Mouse (Mus musculus) forebrain, embryonic 12.5 days (tissue): ENCODE measurements around the gene Cnot3. TPM values are rescaled to one million over a fixed set of nuclear protein-coding genes. Genes with fewer than 3 reads are reported as not detected.
"Not testable (repeated sequence)": the region's sequence is repeated elsewhere in the genome, so short reads cannot be mapped to it uniquely, and the experiment has no call there.

Source experiments
- ATAC-seq: fragments of 200-750 bp; cut with Nextera tagmentation; 2 replicates; pipeline ENCODE4 v1.8.0; 2017; ENCODE audit warnings: moderate TSS enrichment; ENCODE audit not compliant: low FRiP score
- H3K27ac ChIP-seq: fragments of 300-500 bp; sonication (generic); 2 replicates; pipeline ENCODE4 v1.5.1; 2016; ENCODE audit warnings: mild to moderate bottlenecking
- H3K27me3 ChIP-seq: fragments of 300-500 bp; sonication (generic); 2 replicates; pipeline ENCODE4 v1.6.1; 2016; ENCODE audit warnings: mild to moderate bottlenecking
- H3K36me3 ChIP-seq: fragments of 300-500 bp; sonication (generic); replicated peaks from 2 replicates; pipeline ENCODE4 v1.6.1; 2016; ENCODE audit warnings: mild to moderate bottlenecking
- H3K4me1 ChIP-seq: fragments of 300-500 bp; sonication (generic); 2 replicates; pipeline ENCODE4 v1.6.1; 2016
- H3K4me2 ChIP-seq: fragments of 300-500 bp; sonication (generic); 2 replicates; pipeline ENCODE4 v1.6.1; 2016; ENCODE audit warnings: mild to moderate bottlenecking, moderate library complexity
- H3K4me3 ChIP-seq: fragments of 300-500 bp; sonication (generic); replicated peaks from 2 replicates; pipeline ENCODE4 v1.5.1; 2016; ENCODE audit warnings: mild to moderate bottlenecking
- H3K9ac ChIP-seq: fragments of 300-500 bp; sonication (generic); 2 replicates; pipeline ENCODE4 v1.6.1; 2016; ENCODE audit warnings: mild to moderate bottlenecking
- H3K9me3 ChIP-seq: fragments of 300-500 bp; sonication (generic); 2 replicates; pipeline ENCODE4 v1.6.1; 2016
- WGBS: fragments of 180-500 bp; shearing (Covaris S2); methylation state at CpG from one replicate; pipeline ENCODE4 v1.1.7; 2016; 5-methylcytosine and 5-hydroxymethylcytosine counted together
- polyA plus RNA-seq: library from polyadenylated mRNA; unstranded; fragments of >200 nt; fragmentation: Nextera tagmentation; extraction: Ambion mirVana; gene quantifications from 2 replicates; pipeline ENCODE4 v1.2.1, GENCODE M21; 2016

The Cnot3 gene
- polyA plus RNA-seq, 1 experiment from 2014 or later = 62.6 TPM

DNA sequence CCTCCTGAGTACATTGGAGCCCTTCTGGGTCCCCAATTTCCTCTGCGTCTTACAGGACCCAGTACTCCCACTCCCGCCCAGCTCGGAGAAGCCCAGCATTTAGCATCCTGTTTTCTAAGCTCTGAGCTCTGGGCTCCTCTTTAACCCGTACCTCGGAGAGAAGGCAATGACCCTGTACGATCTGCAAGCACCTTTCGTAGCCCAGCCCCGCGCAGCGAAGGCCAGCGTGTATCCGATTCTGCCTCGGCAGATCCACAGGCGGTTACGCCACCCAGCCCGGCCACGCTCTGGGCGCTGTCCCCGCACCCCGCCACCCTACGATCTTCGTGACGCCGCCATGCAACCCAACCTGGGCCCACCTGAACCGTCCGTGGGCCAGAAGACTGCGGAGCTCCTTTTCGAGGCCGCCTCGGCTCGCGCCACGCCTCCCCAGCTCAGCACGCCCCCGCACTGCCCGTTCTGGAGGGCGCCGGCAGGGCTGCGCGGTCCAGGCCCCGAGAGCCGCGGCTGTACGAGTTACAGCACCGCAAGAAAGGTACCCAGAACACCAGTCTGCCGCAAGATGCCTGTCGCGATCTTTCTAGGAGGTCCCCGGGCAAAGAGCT lies 47.4 kb downstream of the Cnot3 start, which contains the start of gene Tsen34:
Gene Tsen34, plus strand, starts transcription at position 482 of the 605 bp plus-strand sequence.
- H3K36me3 ChIP-seq = peaks cover 14% of the 10 kb centered on the region
- peak within 1 kb of the TSS; percentile 95 for H3K27ac ChIP-seq
- WGBS = under 1% methylated on average over 49 of the region's 49 CpGs
- peak within 1 kb of the TSS; percentile 86 for H3K9ac ChIP-seq
- peaks cover 26% of the 10 kb centered on the region for H3K4me1 ChIP-seq
- no peaks in the 10 kb centered on the region for H3K27me3 ChIP-seq
- H3K4me2 ChIP-seq = peak within 1 kb of the TSS; percentile 74
- no peak; the same call in 1 of the 2 replicates for ATAC-seq
- H3K4me3 ChIP-seq = peak within 1 kb of the TSS; percentile 59
- no peaks in the 10 kb centered on the region for H3K9me3 ChIP-seq

GRCm38 (mm10) chr7:3692987-3693808 lies 48.1 kb downstream of the Cnot3 start, which contains the start of gene Mboat7:
Gene Mboat7 (minus strand): TSS chr7:3693523.
- peak; percentile 87 for ATAC-seq
- Histone ChIP-seq H3K27me3 (no peaks in the 10 kb centered on the region), H3K36me3 (peaks cover 19% of the 10 kb centered on the region), H3K9me3 (no peaks in the 10 kb centered on the region), H3K4me3 (peak within 1 kb of the TSS; percentile 59), H3K4me1 (peaks cover 26% of the 10 kb centered on the region), H3K9ac (peak within 1 kb of the TSS; percentile 86), H3K4me2 (peak within 1 kb of the TSS; percentile 74), H3K27ac (peak within 1 kb of the TSS; percentile 95)
- WGBS = under 1% methylated on average over 55 of the region's 55 CpGs

DNA sequence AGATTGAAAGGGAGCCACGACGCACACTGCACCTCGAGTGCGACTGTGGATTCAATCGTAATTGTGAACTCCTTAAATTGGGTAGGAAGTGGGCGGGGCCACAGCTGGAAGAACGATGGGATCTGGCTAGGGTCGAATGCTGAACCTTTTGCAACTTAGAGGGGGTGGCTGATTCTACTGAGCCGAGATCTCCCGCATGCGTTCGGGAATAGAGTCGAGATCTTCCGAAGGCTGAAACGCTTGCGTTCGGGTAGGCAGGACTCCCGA lies 48.7 kb downstream of the Cnot3 start:
- Histone ChIP-seq H3K4me2 (peak overlapping the region; percentile 74), H3K9ac (peak overlapping the region; percentile 86), H3K4me1 (peaks cover 26% of the 10 kb centered on the region), H3K36me3 (peaks cover 24% of the 10 kb centered on the region), H3K4me3 (peak overlapping the region; percentile 59), H3K9me3 (no peaks in the 10 kb centered on the region), H3K27ac (peak overlapping the region; percentile 95), H3K27me3 (no peaks in the 10 kb centered on the region)
- ATAC-seq = no peak; the same call in 1 of the 2 replicates
- under 1% methylated on average over 18 of the region's 18 CpGs for WGBS

- peaks cover 26% of the 10 kb centered on the region for H3K4me1 ChIP-seq
- peak overlapping the region; percentile 86 for H3K9ac ChIP-seq
- no peaks in the 10 kb centered on the region for H3K27me3 ChIP-seq
- peaks cover 30% of the 10 kb centered on the region for H3K36me3 ChIP-seq
- H3K27ac ChIP-seq = peak overlapping the region; percentile 95
- WGBS = under 1% methylated on average over 54 of the region's 55 CpGs
- peak overlapping the region; percentile 59 for H3K4me3 ChIP-seq
- ATAC-seq = peak; percentile 61
- no peaks in the 10 kb centered on the region for H3K9me3 ChIP-seq
- H3K4me2 ChIP-seq = peak overlapping the region; percentile 74
Measured at GRCm38 (mm10) chr7:3694076-3694948, 49.2 kb downstream of the Cnot3 start.

DNA sequence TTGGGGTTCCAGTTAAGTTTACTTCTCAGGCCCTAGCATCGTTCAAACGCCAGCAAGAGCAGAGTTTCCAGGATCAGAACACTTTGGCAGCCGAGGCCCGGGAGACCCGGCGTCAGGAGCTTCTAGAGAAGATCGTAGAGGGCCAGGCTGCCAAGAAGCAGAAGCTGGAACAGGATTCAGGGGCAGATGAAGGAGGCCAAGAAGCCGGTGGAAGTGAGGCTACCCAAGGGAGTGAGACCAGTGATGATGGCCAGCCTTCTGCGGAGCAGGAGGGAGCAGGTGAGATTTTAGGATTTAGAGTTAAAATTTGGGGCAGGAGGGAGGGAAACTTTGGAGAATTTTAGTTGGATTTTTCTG lies 49.9 kb downstream of the Cnot3 start:
- H3K27ac ChIP-seq = peak overlapping the region; percentile 95
- peaks cover 36% of the 10 kb centered on the region for H3K36me3 ChIP-seq
- peak overlapping the region; percentile 86 for H3K9ac ChIP-seq
- ATAC-seq, H3K27me3 ChIP-seq, H3K9me3 ChIP-seq: not testable (repeated sequence)
- peak overlapping the region; percentile 74 for H3K4me2 ChIP-seq
- 7% methylated on average over 9 of the region's 9 CpGs for WGBS
- H3K4me3 ChIP-seq = peak overlapping the region; percentile 59
- peaks cover 26% of the 10 kb centered on the region for H3K4me1 ChIP-seq

- Histone ChIP-seq H3K27ac (no peak overlapping the region), H3K9ac (no peak overlapping the region), H3K27me3 (no peaks in the 10 kb centered on the region), H3K36me3 (peaks cover 50% of the 10 kb centered on the region), H3K9me3 (no peaks in the 10 kb centered on the region), H3K4me3 (no peak overlapping the region), H3K4me1 (peaks cover 14% of the 10 kb centered on the region), H3K4me2 (no peak overlapping the region)
- ATAC-seq = no peak
- WGBS = 94% methylated on average over 6 of the region's 6 CpGs
Measured at GRCm38 (mm10) chr7:3698471-3698870, 53.4 kb downstream of the Cnot3 start.

- Histone ChIP-seq H3K36me3 (peaks cover 60% of the 10 kb centered on the region), H3K4me2 (peak overlapping the region; percentile 93), H3K4me1 (peaks cover 23% of the 10 kb centered on the region), H3K27ac (peak overlapping the region; percentile 95), H3K9me3 (no peaks in the 10 kb centered on the region), H3K9ac (peak overlapping the region; percentile 93), H3K4me3 (peak overlapping the region; percentile 88), H3K27me3 (no peaks in the 10 kb centered on the region)
- 23% methylated on average over 6 of the region's 6 CpGs for WGBS
- ATAC-seq = peak; percentile 58
Measured at GRCm38 (mm10) chr7:3703148-3703878, 58.2 kb downstream of the Cnot3 start.

GRCm38 (mm10) chr7:3703879-3704441 lies 58.9 kb downstream of the Cnot3 start, which contains the start of gene Rps9:
Gene Rps9 (plus strand): TSS chr7:3703993.
- H3K27me3 ChIP-seq = no peaks in the 10 kb centered on the region
- peaks cover 23% of the 10 kb centered on the region for H3K4me1 ChIP-seq
- H3K9me3 ChIP-seq = no peaks in the 10 kb centered on the region
- peak within 1 kb of the TSS; percentile 93 for H3K9ac ChIP-seq
- WGBS = 1% methylated on average over 42 of the region's 42 CpGs
- peak within 1 kb of the TSS; percentile 93 for H3K4me2 ChIP-seq
- H3K27ac ChIP-seq = peak within 1 kb of the TSS; percentile 95
- peak; percentile 97 for ATAC-seq
- H3K4me3 ChIP-seq = peak within 1 kb of the TSS; percentile 88
- peaks cover 55% of the 10 kb centered on the region for H3K36me3 ChIP-seq

- H3K27ac ChIP-seq = peak overlapping the region; percentile 95
- no peaks in the 10 kb centered on the region for H3K9me3 ChIP-seq
- H3K4me1 ChIP-seq = peaks cover 23% of the 10 kb centered on the region
- no peaks in the 10 kb centered on the region for H3K27me3 ChIP-seq
- H3K4me2 ChIP-seq = peak overlapping the region; percentile 93
- peak overlapping the region; percentile 93 for H3K9ac ChIP-seq
- H3K36me3 ChIP-seq = peaks cover 49% of the 10 kb centered on the region
- H3K4me3 ChIP-seq = peak overlapping the region; percentile 88
- 2% methylated on average over 20 of the region's 20 CpGs for WGBS
- ATAC-seq = no peak; the same call in 1 of the 2 replicates
Measured at GRCm38 (mm10) chr7:3704475-3704874, 59.4 kb downstream of the Cnot3 start.

DNA sequence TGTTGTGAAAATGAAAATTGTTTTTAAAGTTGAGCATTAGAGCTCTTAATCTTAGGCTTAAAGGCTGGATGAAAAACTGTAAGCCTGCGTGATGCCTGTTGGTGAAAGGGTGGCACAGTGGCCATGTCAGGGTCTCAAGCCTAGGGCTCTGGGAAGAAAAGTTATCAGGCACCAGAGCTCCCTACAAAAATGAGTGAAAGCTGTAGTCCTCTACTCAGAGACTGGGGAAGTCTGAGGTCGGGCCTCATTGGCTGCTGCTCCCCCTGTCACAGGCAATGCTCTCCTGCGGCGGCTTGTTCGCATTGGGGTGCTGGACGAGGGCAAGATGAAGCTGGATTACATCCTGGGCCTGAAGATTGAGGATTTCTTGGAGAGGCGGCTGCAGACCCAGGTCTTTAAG lies 60.4 kb downstream of the Cnot3 start:
- not testable (repeated sequence) for H3K27me3 ChIP-seq, ATAC-seq, H3K9me3 ChIP-seq
- H3K4me3 ChIP-seq = peak overlapping the region; percentile 88
- WGBS = 6% methylated on average over 7 of the region's 7 CpGs
- H3K9ac ChIP-seq = peak overlapping the region; percentile 93
- H3K4me1 ChIP-seq = peaks cover 23% of the 10 kb centered on the region
- H3K4me2 ChIP-seq = peak overlapping the region; percentile 93
- peak overlapping the region; percentile 68 for H3K27ac ChIP-seq
- H3K36me3 ChIP-seq = peaks cover 40% of the 10 kb centered on the region

GRCm38 (mm10) chr7:3705911-3706310 lies 60.8 kb downstream of the Cnot3 start:
- Histone ChIP-seq H3K27ac (peak overlapping the region; percentile 46), H3K4me1 (peaks cover 23% of the 10 kb centered on the region), H3K9me3 (no peaks in the 10 kb centered on the region), H3K27me3 (no peaks in the 10 kb centered on the region), H3K4me2 (peak overlapping the region; percentile 93), H3K36me3 (peaks cover 36% of the 10 kb centered on the region), H3K4me3 (peak overlapping the region; percentile 88), H3K9ac (peak overlapping the region; percentile 93)
- no peak for ATAC-seq
- WGBS = 40% methylated on average over 6 of the region's 6 CpGs
